Mouse (Mus musculus) midbrain, embryonic 14.5 days (tissue): ENCODE data around the gene Myo16. TPM values are rescaled to one million over a fixed set of nuclear protein-coding genes. Genes with fewer than 3 reads are reported as not detected.

ENCODE experiments used
- ATAC-seq: fragments of 200-750 bp; cut with Nextera tagmentation; 2 replicates; pipeline ENCODE4 v1.8.0; 2017; ENCODE audit warnings: moderate number of reproducible peaks, moderate library complexity; ENCODE audit not compliant: low FRiP score, low TSS enrichment
- DNase-seq: peaks from one replicate; pipeline ENCODE4 v3.0.0-alpha.2; 2015
- H3K27ac ChIP-seq: fragments of 300-500 bp; sonication (generic); replicated peaks from 2 replicates; pipeline ENCODE4 v1.5.1; 2014; ENCODE audit warnings: mild to moderate bottlenecking, low read depth, low read length, moderate library complexity
- H3K27me3 ChIP-seq: fragments of 300-500 bp; sonication (generic); 2 replicates; pipeline ENCODE4 v1.6.1; 2014; ENCODE audit warnings: low read length, control low read depth, mixed read lengths; ENCODE audit not compliant: control insufficient read depth, insufficient read depth
- H3K36me3 ChIP-seq: fragments of 300-500 bp; sonication (generic); 2 replicates; pipeline ENCODE4 v1.6.1; 2014; ENCODE audit warnings: low read length, control low read depth; ENCODE audit not compliant: control insufficient read depth, insufficient read depth
- H3K4me1 ChIP-seq: fragments of 300-500 bp; sonication (generic); 2 replicates; pipeline ENCODE4 v1.6.1; 2014; ENCODE audit warnings: mild to moderate bottlenecking, antibody characterized with exemption, low read length, control low read depth; ENCODE audit not compliant: control insufficient read depth, insufficient read depth
- H3K4me2 ChIP-seq: fragments of 300-500 bp; sonication (generic); 2 replicates; pipeline ENCODE4 v1.6.1; 2014; ENCODE audit warnings: mild to moderate bottlenecking, low read length, moderate library complexity
- H3K4me3 ChIP-seq: fragments of 300-500 bp; sonication (generic); replicated peaks from 2 replicates; pipeline ENCODE4 v1.5.1; 2014; ENCODE audit warnings: low read depth, low read length
- H3K9ac ChIP-seq: fragments of 300-500 bp; sonication (generic); replicated peaks from 2 replicates; pipeline ENCODE4 v1.6.1; 2014; ENCODE audit warnings: mild to moderate bottlenecking, low read length, moderate library complexity
- H3K9me3 ChIP-seq: fragments of 300-500 bp; sonication (generic); 2 replicates; pipeline ENCODE4 v1.6.1; 2016; ENCODE audit warnings: low read length, control low read depth, mixed read lengths; ENCODE audit not compliant: control insufficient read depth
- WGBS: fragments of 180-500 bp; shearing (Covaris S2); extraction: QIAGEN DNeasy Blood & Tissue Kit; methylation state at CpG from one replicate; pipeline ENCODE4 v1.1.7; 2014; 5-methylcytosine and 5-hydroxymethylcytosine counted together
- polyA plus RNA-seq: library from polyadenylated mRNA; unstranded; fragments of >200 nt; fragmentation: Nextera tagmentation; extraction: Ambion mirVana; gene quantifications from 2 replicates; pipeline ENCODE4 v1.2.1, GENCODE M21; 2014

Myo16 gene
- polyA plus RNA-seq, 1 experiment from 2014 or later, result 6.1 TPM

DNA sequence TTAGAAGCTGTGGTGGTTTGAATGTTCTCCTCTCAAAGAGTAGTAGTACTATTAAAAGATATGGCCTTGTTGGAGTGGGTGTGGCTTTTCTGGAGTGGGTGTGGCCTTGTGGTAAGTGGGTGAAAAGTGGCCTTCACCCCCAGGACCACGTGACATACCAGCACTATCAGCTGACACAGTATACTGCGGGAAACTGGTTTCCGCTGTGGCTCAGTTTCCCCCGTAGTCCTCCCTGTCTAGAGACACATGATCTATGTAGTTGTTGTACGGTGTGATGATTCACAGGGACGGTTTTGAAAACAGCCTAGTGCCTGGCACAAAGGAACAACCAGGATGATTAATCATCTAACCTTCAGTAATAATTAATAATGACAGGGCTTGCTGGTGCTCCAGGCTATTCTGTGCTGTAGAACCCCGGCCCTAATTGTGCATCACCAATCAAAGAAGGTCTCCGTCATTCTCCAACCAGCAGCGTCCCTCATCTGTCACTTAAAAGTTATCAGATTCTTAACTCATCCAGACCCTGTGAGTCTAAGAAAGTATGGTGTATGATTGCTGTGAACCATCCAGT lies 524.2 kb downstream of the Myo16 start:
- DNase-seq (peak; percentile 30), ATAC-seq (no peak)
- no peaks in the 10 kb centered on the region for H3K4me1 ChIP-seq
- no peaks in the 10 kb centered on the region for H3K36me3 ChIP-seq
- WGBS, result 74% methylated on average over 9 of the region's 9 CpGs
- H3K27me3 ChIP-seq, result no peaks in the 10 kb centered on the region
- no peak overlapping the region for H3K4me3 ChIP-seq
- no peak overlapping the region for H3K4me2 ChIP-seq
- H3K9ac ChIP-seq, result no peak overlapping the region
- H3K9me3 ChIP-seq, result no peaks in the 10 kb centered on the region
- no peak overlapping the region for H3K27ac ChIP-seq

DNA sequence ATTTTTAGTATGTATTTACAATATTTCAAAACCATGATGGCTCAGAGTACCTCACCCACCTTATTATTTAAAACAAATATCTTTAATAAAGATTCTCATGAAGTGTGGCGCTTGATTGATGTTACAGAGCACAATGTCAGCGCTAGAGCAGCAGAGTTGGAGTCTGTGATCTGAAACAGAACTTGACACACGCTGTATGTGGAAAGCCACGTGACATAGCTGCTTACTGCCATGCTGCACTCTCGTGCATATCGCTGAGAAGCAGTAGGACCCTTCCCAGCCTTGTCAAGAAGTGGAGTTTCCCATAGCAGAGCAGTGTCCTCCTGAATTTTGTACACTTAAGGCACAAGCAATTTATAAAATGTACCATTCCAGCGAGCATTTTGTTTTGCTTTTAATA lies 528.2 kb downstream of the Myo16 start:
- Histone ChIP-seq H3K27me3 (no peaks in the 10 kb centered on the region), H3K4me1 (no peaks in the 10 kb centered on the region), H3K27ac (no peak overlapping the region), H3K9me3 (no peaks in the 10 kb centered on the region), H3K36me3 (no peaks in the 10 kb centered on the region), H3K4me3 (no peak overlapping the region), H3K4me2 (no peak overlapping the region), H3K9ac (no peak overlapping the region)
- no peak for ATAC-seq
- peak; percentile 39 for DNase-seq
- WGBS, result 59% methylated on average over 7 of the region's 7 CpGs

DNA sequence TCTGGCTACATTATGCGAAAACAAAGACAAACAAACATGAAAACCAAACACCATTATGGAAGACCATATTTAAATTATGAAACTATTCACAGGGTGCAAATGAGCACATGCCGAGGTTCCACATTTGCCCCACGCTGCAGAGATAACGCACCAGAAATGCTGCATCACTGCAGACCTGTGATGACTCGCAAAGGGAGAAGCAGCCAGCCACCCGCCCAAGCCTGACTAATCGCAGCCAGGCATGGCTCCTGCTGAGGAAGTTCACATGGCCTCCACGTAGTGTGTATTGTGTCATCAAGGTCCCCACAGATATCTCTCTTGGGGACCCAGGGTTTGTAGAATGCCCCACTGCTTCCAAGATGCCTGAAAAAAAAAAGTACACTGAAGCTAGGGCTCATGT lies 529.4 kb downstream of the Myo16 start:
- H3K9ac ChIP-seq, result no peak overlapping the region
- no peaks in the 10 kb centered on the region for H3K4me1 ChIP-seq
- DNase-seq (no peak), ATAC-seq (no peak)
- no peaks in the 10 kb centered on the region for H3K36me3 ChIP-seq
- H3K4me3 ChIP-seq, result no peak overlapping the region
- no peak overlapping the region for H3K27ac ChIP-seq
- H3K27me3 ChIP-seq, result no peaks in the 10 kb centered on the region
- H3K9me3 ChIP-seq, result no peaks in the 10 kb centered on the region
- no peak overlapping the region for H3K4me2 ChIP-seq
- 69% methylated on average over 8 of the region's 8 CpGs for WGBS

Other genes starting within 250 kb of the Myo16 start
- 7.4 and 13.5 TPM in 2 replicates for gene Lig4, start 176.2 kb upstream of the Myo16 start, polyA plus RNA-seq
- 12.5 and 20.0 TPM in 2 replicates for gene Abhd13, start 176.2 kb upstream of the Myo16 start, polyA plus RNA-seq
- 0.12 and 0.18 TPM in 2 replicates for gene Tnfsf13b, start 147.4 kb upstream of the Myo16 start, polyA plus RNA-seq